Comparison of ENCODE assay signal across 9 mouse cellular contexts in genomic region chr7:80052261-80052660, GRCm38 (mm10). TPM values are rescaled to one million over a fixed set of nuclear protein-coding genes. Genes with fewer than 3 reads are reported as not detected.
DNase-seq lines count a peak whose midpoint lies in the region; ATAC-seq lines count a peak whose summit lies in the region.
"Had no signal": no experiment of that assay in that cellular context is flagged by ENCODE, and none has a peak within 500 bp of the region (broad histone marks: within the 10 kb centered on the region; RNA-seq: fewer than 3 reads in every experiment).

No protein-coding gene starts in this region.

- H3K36me3 ChIP-seq in kidney, embryonic 16.5 days (ENCODE audit: insufficient read depth, low read length), result no peaks in the 10 kb centered on the region

- peak; percentile 86 for DNase-seq in retina, postnatal 1 day
- no peak for DNase-seq in retina, embryonic 14.5 days (ENCODE audit: low spot score)
- peak; percentile 75 to 76 for DNase-seq in heart, adult 9 months (ENCODE audit: low spot score in 2 of 2)
- DNase-seq in ovary, postnatal 36 days (ENCODE audit: low spot score), result peak; percentile 41
- DNase-seq in embryo, embryonic 10.5 days (ENCODE audit: low spot score), result no peak
- DNase-seq in cerebellum, adult 8-10 months, result no peak
- no peak for DNase-seq in layer of hippocampus, adult 9-11 months

- 17% methylated on average over 11 of the region's 11 CpGs for WGBS in kidney, embryonic 16.5 days

- H3K27ac ChIP-seq in kidney, embryonic 16.5 days (ENCODE audit: low read length), result peak overlapping the region; percentile 70

- no peak overlapping the region for H3K4me3 ChIP-seq in kidney, embryonic 16.5 days (ENCODE audit: low read length)
- H3K4me3 ChIP-seq: myocyte had no signal

- ATAC-seq in kidney, embryonic 16.5 days (ENCODE audit: low FRiP score, low TSS enrichment), result peak; percentile 43

- H3K4me2 ChIP-seq in kidney, embryonic 16.5 days (replicated peaks; ENCODE audit: low read depth, low read length), result peak overlapping the region; percentile 24

- H3K9ac ChIP-seq in kidney, embryonic 16.5 days (replicated peaks; ENCODE audit: low read length), result no peak overlapping the region

- H3K27me3 ChIP-seq in kidney, embryonic 16.5 days (ENCODE audit: insufficient read depth, low read length), result no peaks in the 10 kb centered on the region

- H3K4me1 ChIP-seq in kidney, embryonic 16.5 days (ENCODE audit: insufficient read depth, low read length), result peaks cover 76% of the 10 kb centered on the region

- no peaks in the 10 kb centered on the region for H3K9me3 ChIP-seq in kidney, embryonic 16.5 days (ENCODE audit: low read length)

RNA-seq across cellular contexts. Expression of gene Zfp710, which starts 27.6 kb away (rescaled TPM):
- polyA plus RNA-seq in kidney, embryonic 16.5 days (2015; fragmentation: Nextera tagmentation; extraction: Ambion mirVana), result 22.6 and 24.7 TPM in 2 replicates

Comparison
In these comparisons a context has a peak if more than half of its experiments do, and no peak if none do; other contexts are left out.
1. DNase-seq: peak in retina, postnatal 1 day (single experiment), heart, adult 9 months (2 of 2) and ovary, postnatal 36 days (single experiment); none in retina, embryonic 14.5 days (single experiment), embryo, embryonic 10.5 days (single experiment), cerebellum, adult 8-10 months (single experiment) and layer of hippocampus, adult 9-11 months (single experiment).